Mouse (Mus musculus) limb, embryonic 12.5 days (tissue): ENCODE measurements at regions not wholly inside any gene's neighbourhood (a gene's known extent, or its start where the extent isn't known, plus 50 kb on each side); places are given as distances from the start of the nearest gene placed in this dataset.

Experiments
- ATAC-seq: fragments of 200-750 bp; cut with Nextera tagmentation; 2 replicates; pipeline ENCODE4 v1.8.0; 2017; ENCODE audit warnings: low read depth, moderate TSS enrichment; ENCODE audit not compliant: insufficient number of reproducible peaks, insufficient read depth, low FRiP score, low TSS enrichment
- H3K27ac ChIP-seq: fragments of 300-500 bp; sonication (generic); 2 replicates; pipeline ENCODE4 v1.5.1; 2016; ENCODE audit warnings: mild to moderate bottlenecking, moderate library complexity
- H3K27me3 ChIP-seq: fragments of 300-500 bp; sonication (generic); 2 replicates; pipeline ENCODE4 v1.6.1; 2016; ENCODE audit warnings: mild to moderate bottlenecking, moderate library complexity
- H3K36me3 ChIP-seq: fragments of 300-500 bp; sonication (generic); 2 replicates; pipeline ENCODE4 v1.6.1; 2016; ENCODE audit warnings: mild to moderate bottlenecking, moderate library complexity
- H3K4me1 ChIP-seq: fragments of 300-500 bp; sonication (generic); replicated peaks from 2 replicates; pipeline ENCODE4 v1.6.1; 2016
- H3K4me2 ChIP-seq: fragments of 300-500 bp; sonication (generic); 2 replicates; pipeline ENCODE4 v1.6.1; 2016; ENCODE audit warnings: mild to moderate bottlenecking, moderate library complexity
- H3K4me3 ChIP-seq: fragments of 300-500 bp; sonication (generic); replicated peaks from 2 replicates; pipeline ENCODE4 v1.5.1; 2016; ENCODE audit warnings: mild to moderate bottlenecking
- H3K9ac ChIP-seq: fragments of 300-500 bp; sonication (generic); replicated peaks from 2 replicates; pipeline ENCODE4 v1.6.1; 2016; ENCODE audit warnings: mild to moderate bottlenecking, moderate library complexity
- H3K9me3 ChIP-seq: fragments of 300-500 bp; sonication (generic); 2 replicates; pipeline ENCODE4 v1.6.1; 2016; ENCODE audit warnings: mild to moderate bottlenecking, moderate library complexity
- WGBS: fragments of 180-500 bp; shearing (Covaris S2); methylation state at CpG from one replicate; pipeline ENCODE4 v1.1.7; 2016; 5-methylcytosine and 5-hydroxymethylcytosine counted together

- Histone ChIP-seq H3K9ac (no peak overlapping the region), H3K27ac (no peak overlapping the region), H3K4me2 (no peak overlapping the region), H3K36me3 (no peaks in the 10 kb centered on the region), H3K27me3 (peaks cover 6% of the 10 kb centered on the region; the same call in 1 of the 2 replicates), H3K9me3 (no peaks in the 10 kb centered on the region), H3K4me1 (no peaks in the 10 kb centered on the region), H3K4me3 (no peak overlapping the region)
- ATAC-seq, result no peak
- WGBS, result 85% methylated on average over 5 of the region's 5 CpGs
Measured at GRCm38 (mm10) chr15:27327744-27328143, 138.7 kb upstream of the Ank start.

GRCm38 (mm10) chr15:27328441-27328840 lies 138.0 kb upstream of the Ank start:
- 85% methylated on average over 2 of the region's 2 CpGs for WGBS
- no peaks in the 10 kb centered on the region for H3K9me3 ChIP-seq
- no peak overlapping the region for H3K27ac ChIP-seq
- no peaks in the 10 kb centered on the region for H3K4me1 ChIP-seq
- no peaks in the 10 kb centered on the region for H3K36me3 ChIP-seq
- H3K4me3 ChIP-seq, result no peak overlapping the region
- no peak overlapping the region for H3K9ac ChIP-seq
- ATAC-seq, result no peak
- H3K4me2 ChIP-seq, result no peak overlapping the region
- peaks cover 6% of the 10 kb centered on the region; the same call in 1 of the 2 replicates for H3K27me3 ChIP-seq

GRCm38 (mm10) chr15:27340070-27340469 lies 126.4 kb upstream of the Ank start:
- no peak for ATAC-seq
- Histone ChIP-seq H3K27me3 (no peaks in the 10 kb centered on the region), H3K9ac (no peak overlapping the region), H3K4me1 (0 out of 2 replicates have a peak, but pooled peaks cover 3% of the 10 kb centered on the region), H3K36me3 (no peaks in the 10 kb centered on the region), H3K4me2 (no peak overlapping the region), H3K27ac (no peak overlapping the region), H3K4me3 (no peak overlapping the region), H3K9me3 (no peaks in the 10 kb centered on the region)
- WGBS, result 65% methylated on average over 4 of the region's 4 CpGs

GRCm38 (mm10) chr15:27341518-27341976 lies 124.9 kb upstream of the Ank start:
- no peak overlapping the region for H3K4me3 ChIP-seq
- no peaks in the 10 kb centered on the region for H3K27me3 ChIP-seq
- 0 out of 2 replicates have a peak, but pooled peaks cover 3% of the 10 kb centered on the region for H3K4me1 ChIP-seq
- H3K36me3 ChIP-seq, result no peaks in the 10 kb centered on the region
- 68% methylated on average over 5 of the region's 5 CpGs for WGBS
- H3K9ac ChIP-seq, result no peak overlapping the region
- no peak overlapping the region for H3K4me2 ChIP-seq
- H3K9me3 ChIP-seq, result no peaks in the 10 kb centered on the region
- no peak for ATAC-seq
- no peak overlapping the region for H3K27ac ChIP-seq

GRCm38 (mm10) chr15:27358441-27358840 lies 108.0 kb upstream of the Ank start:
- H3K36me3 ChIP-seq, result no peaks in the 10 kb centered on the region
- no peak for ATAC-seq

GRCm38 (mm10) chr15:27359271-27359670 lies 107.2 kb upstream of the Ank start:
- Histone ChIP-seq H3K27ac (no peak overlapping the region), H3K4me1 (no peaks in the 10 kb centered on the region), H3K36me3 (no peaks in the 10 kb centered on the region), H3K4me2 (no peak overlapping the region), H3K9me3 (no peaks in the 10 kb centered on the region), H3K4me3 (no peak overlapping the region), H3K27me3 (no peaks in the 10 kb centered on the region), H3K9ac (no peak overlapping the region)
- no peak for ATAC-seq
- WGBS, result 60% methylated on average over 1 of the region's 1 CpGs

More at GRCm38 (mm10) chr15:27358441-27358840, 108.0 kb upstream of the Ank start:
- H3K4me2 ChIP-seq, result no peak overlapping the region
- no peaks in the 10 kb centered on the region for H3K9me3 ChIP-seq
- H3K27ac ChIP-seq, result no peak overlapping the region
- no peak overlapping the region for H3K4me3 ChIP-seq
- no peaks in the 10 kb centered on the region for H3K27me3 ChIP-seq
- 80% methylated on average over 6 of the region's 6 CpGs for WGBS
- no peak overlapping the region for H3K9ac ChIP-seq
- H3K4me1 ChIP-seq, result no peaks in the 10 kb centered on the region

GRCm38 (mm10) chr15:27374517-27374916 lies 92.0 kb upstream of the Ank start:
- WGBS, result 79% methylated on average over 1 of the region's 1 CpGs
- Histone ChIP-seq H3K36me3 (no peaks in the 10 kb centered on the region), H3K9ac (no peak overlapping the region), H3K27me3 (no peaks in the 10 kb centered on the region), H3K4me3 (no peak overlapping the region), H3K4me1 (no peaks in the 10 kb centered on the region), H3K9me3 (no peaks in the 10 kb centered on the region), H3K27ac (no peak overlapping the region), H3K4me2 (no peak overlapping the region)
- no peak for ATAC-seq

GRCm38 (mm10) chr15:27378601-27379094 lies 87.8 kb upstream of the Ank start:
- no peaks in the 10 kb centered on the region for H3K27me3 ChIP-seq
- no peaks in the 10 kb centered on the region for H3K36me3 ChIP-seq
- H3K4me3 ChIP-seq, result no peak overlapping the region
- no peaks in the 10 kb centered on the region for H3K9me3 ChIP-seq
- ATAC-seq, result no peak
- no peak overlapping the region for H3K4me2 ChIP-seq
- H3K9ac ChIP-seq, result no peak overlapping the region
- H3K27ac ChIP-seq, result no peak overlapping the region
- 81% methylated on average over 3 of the region's 3 CpGs for WGBS
- H3K4me1 ChIP-seq, result no peaks in the 10 kb centered on the region

- Histone ChIP-seq H3K27me3 (no peaks in the 10 kb centered on the region), H3K9ac (no peak overlapping the region), H3K9me3 (no peaks in the 10 kb centered on the region), H3K36me3 (no peaks in the 10 kb centered on the region), H3K4me2 (no peak overlapping the region), H3K27ac (no peak overlapping the region), H3K4me3 (no peak overlapping the region), H3K4me1 (no peaks in the 10 kb centered on the region)
- 84% methylated on average over 4 of the region's 4 CpGs for WGBS
- ATAC-seq, result no peak
Measured at GRCm38 (mm10) chr15:27380436-27380945, 86.0 kb upstream of the Ank start.

- whole genome bisulfite sequencing, result 41% methylated on average over 2 of the region's 2 CpGs
- Histone ChIP-seq H3K4me3 (no peak overlapping the region), H3K27ac (no peak overlapping the region), H3K36me3 (no peaks in the 10 kb centered on the region), H3K9me3 (no peaks in the 10 kb centered on the region), H3K4me1 (no peaks in the 10 kb centered on the region), H3K9ac (no peak overlapping the region), H3K4me2 (no peak overlapping the region), H3K27me3 (no peaks in the 10 kb centered on the region)
- no peak for ATAC-seq
Measured at GRCm38 (mm10) chr15:27381565-27381964, 84.9 kb upstream of the Ank start.

- Histone ChIP-seq H3K27me3 (no peaks in the 10 kb centered on the region), H3K4me1 (no peaks in the 10 kb centered on the region), H3K9ac (no peak overlapping the region), H3K4me3 (no peak overlapping the region), H3K36me3 (no peaks in the 10 kb centered on the region), H3K27ac (no peak overlapping the region), H3K9me3 (no peaks in the 10 kb centered on the region), H3K4me2 (no peak overlapping the region)
- 94% methylated on average over 2 of the region's 2 CpGs for WGBS
- ATAC-seq, result no peak
Measured at GRCm38 (mm10) chr15:27390567-27390966, 75.9 kb upstream of the Ank start.

- no peak overlapping the region for H3K4me3 ChIP-seq
- no peaks in the 10 kb centered on the region for H3K9me3 ChIP-seq
- no peaks in the 10 kb centered on the region for H3K36me3 ChIP-seq
- ATAC-seq, result no peak
- H3K9ac ChIP-seq, result no peak overlapping the region
- no peaks in the 10 kb centered on the region for H3K27me3 ChIP-seq
- H3K4me2 ChIP-seq, result no peak overlapping the region
- WGBS, result 85% methylated on average over 20 of the region's 20 CpGs
- no peaks in the 10 kb centered on the region for H3K4me1 ChIP-seq
- H3K27ac ChIP-seq, result no peak overlapping the region
Measured at GRCm38 (mm10) chr15:27405721-27406161, 60.7 kb upstream of the Ank start.
